Mouse (Mus musculus): ENCODE data around the gene Ralgapa2.

Ralgapa2 gene

DNA sequence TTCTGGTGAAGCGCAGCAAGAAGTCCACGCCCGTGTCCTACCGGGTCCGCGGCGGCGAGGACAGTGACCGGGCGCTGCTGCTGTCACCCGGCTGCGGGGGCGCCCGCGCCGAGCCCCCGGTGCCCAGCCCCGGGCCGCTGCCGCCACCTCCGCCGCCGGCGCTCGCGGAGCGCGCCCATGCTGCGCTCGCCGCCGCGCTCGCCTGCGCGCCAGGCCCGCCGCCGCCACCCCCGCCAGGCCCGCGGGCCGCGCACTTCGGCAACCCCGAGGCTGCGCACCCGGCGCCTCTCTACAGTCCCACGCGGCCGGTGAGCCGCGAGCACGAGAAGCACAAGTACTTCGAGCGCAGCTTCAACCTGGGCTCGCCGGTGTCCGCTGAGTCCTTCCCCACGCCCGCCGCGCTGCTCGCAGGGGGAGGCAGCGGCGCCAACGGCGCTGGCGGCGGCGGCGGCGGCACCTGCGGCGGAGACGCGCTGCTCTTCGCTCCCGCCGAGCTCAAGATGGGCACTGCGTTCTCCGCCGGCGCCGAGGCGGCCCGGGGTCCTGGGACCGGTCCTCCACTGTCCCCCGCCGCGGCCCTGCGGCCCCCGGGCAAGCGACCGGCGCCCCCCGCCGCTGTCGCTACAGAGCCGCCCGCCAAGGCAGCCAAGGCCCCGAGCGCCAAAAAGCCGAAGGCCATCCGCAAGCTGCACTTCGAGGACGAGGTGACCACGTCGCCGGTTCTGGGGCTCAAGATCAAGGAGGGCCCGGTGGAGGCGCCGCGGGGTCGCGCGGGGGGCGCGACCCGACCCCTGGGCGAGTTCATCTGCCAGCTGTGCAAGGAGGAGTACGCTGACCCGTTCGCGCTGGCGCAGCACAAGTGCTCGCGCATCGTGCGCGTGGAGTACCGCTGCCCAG is 289.6 kb downstream of the Ralgapa2 start:
- DNase-seq (ENCODE audit: low spot score in 2 of 2), result no peak

DNA sequence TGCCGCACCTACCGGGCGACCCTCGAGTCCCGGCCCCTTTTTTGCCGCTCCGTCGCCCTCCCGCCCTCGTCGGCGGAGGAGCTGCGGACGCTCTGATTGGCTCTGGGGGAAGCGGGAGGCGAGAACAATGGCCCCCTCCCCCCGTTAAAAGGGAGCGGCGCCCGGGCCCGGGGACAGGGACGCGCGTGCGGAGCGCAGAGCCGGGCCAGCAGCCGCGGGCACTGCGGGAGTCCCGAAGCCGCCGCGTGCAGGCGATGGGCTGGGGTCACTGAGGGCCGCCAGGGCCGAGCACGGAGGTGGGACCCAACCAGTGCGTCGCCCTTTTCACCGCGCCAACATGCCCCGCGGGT is 290.2 kb downstream of the Ralgapa2 start:
- DNase-seq (ENCODE audit: low spot score in 2 of 2), result no peak

DNA sequence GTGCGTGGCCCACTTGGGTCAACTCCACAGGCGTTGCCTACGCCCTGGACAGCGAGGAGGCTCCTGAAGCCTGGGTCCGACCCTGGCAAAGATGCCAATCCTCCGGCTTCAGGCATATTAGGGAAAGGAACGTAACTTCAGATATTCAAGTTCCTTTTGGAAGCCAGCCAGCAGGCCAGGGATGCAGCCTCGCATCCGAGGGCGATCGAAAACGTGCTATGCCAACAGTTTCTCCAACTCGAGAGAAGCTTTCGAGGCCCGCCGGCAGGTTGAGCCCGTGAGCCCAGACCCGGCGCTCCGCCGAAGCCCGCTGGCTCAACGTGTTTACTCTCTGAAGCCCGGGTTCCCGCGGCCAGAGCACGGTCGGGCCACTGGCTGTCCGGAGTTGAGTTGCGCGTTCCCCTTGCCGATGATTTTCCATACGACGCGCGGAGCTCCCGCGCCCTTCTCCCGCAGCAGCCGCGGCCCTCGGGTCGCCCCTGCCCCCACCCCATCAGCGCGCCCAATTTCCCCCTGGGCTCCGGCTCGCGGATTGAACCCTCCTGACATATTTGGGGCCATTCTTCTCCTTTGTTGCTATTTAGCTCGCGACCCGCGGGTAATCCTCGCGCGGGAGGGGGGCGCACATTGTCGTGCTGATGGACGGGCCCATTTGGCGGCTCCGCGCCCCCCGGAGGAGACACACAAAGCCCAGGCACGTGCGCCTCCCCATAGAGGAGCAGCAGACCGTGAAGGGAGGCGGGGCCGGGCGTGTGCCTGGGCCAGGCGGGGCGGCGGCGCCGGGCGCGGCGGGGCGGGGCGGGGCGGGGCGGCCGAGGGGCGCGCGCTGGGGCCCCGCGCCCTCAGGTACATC is 290.8 kb downstream of the Ralgapa2 start, which contains the start of gene Insm1:
Gene Insm1, plus strand, starts transcription at position 846 of the 853 bp plus-strand sequence.
- DNase-seq (ENCODE audit: low spot score in 2 of 2), result peak in 1 of 2 experiments; percentile 68

DNA sequence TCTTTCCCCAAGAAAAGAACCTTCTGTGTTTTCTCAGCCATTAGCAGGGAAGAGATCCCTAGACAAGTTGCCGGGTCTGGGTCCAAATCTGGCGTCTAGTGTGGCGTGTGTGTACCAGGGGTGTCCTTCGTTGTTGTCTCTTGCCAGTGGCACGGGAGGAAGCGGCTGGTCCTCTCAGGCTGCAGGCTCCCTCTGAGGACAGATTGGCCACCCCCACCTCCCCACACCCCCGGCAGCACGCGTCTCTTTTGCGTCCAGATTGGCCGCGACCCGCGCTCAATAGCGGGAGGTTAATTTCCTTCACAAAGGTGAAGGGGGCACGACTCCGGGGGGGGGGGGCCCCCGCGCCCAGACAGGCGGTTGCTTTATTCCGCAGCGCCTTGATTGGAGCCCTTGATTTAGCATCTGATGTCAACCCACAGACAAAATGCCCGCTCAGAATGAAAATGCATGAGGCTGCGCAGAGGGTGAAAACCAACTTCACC is 291.5 kb downstream of the Ralgapa2 start:
- no peak for DNase-seq (ENCODE audit: low spot score in 2 of 2)

DNA sequence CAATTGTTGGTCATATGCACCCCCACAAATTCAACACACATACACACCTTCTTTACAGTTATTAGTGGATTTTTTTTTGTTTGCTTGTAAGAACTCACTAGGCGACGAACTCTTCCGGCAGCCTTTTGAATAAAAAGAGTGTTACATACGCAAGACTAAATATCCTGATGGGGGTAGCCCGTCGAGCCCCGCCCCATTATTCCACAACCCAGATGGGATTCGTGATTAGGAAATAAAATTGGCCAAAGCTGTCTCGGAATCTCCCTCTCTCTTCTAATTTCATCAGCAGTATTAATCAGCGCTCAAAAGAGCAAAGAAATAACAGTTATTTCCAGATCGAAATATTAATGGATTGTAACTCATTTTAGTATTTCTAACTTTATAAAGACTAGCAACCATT is 292.4 kb downstream of the Ralgapa2 start:
- no peak for DNase-seq (ENCODE audit: low spot score in 2 of 2)

DNA sequence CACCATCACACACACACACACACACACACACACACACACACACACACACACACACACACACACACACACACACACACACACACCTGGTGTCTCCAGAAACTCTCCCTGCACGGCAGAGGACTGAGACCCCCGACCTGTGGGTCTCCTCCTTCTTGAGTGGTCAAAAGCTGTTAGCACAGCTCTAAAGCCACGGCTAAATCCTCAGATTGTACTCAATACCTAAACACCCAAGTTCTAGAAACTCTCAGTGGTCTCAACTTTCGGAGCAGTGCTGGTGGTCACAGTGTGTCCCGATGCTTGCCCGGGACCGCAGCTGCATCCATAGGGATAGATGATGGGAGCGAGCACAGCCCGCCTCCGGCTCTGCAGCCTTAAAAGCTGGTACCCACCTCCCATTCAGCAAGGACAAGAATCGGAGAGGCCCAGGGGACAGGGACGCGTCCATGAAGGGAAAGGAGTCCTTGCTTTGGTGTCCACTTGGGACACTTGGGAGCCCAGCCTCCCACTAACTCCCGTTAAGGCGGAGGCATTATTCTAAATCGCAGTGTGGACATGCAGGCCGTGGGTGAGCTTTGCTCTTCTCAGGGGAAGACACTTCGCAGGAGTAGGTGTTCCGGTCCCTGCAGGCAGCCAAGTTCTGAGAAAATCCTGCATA is 293.1 kb downstream of the Ralgapa2 start:
- DNase-seq (ENCODE audit: low spot score in 2 of 2), result no peak

DNA sequence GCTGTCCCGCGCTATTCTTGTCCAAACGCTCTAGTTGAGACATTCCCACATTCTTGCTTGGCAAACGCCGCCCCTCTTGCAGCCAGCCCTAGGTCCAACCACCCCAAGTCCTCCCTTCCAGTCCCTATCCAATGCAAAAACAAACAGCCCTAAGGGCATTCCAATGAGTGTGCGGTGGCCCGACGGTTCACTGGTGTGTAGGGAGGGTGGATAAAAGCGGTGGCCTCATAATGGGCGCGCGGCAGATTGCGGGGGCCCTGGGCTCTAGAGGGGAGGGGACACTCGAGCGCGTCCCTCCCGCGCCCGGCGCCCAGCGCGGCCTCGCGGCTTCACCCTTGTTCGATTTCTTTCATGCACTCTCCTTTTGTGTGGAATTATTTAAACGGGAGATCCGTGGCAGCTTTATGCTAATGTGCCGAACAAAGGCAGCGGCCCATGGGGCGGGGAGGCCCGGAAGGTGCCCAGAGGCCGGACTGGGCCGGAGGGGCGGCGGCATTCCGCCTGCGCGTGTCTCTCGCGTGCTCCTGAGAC is 293.9 kb downstream of the Ralgapa2 start:
- no peak for DNase-seq (ENCODE audit: low spot score in 2 of 2)

DNA sequence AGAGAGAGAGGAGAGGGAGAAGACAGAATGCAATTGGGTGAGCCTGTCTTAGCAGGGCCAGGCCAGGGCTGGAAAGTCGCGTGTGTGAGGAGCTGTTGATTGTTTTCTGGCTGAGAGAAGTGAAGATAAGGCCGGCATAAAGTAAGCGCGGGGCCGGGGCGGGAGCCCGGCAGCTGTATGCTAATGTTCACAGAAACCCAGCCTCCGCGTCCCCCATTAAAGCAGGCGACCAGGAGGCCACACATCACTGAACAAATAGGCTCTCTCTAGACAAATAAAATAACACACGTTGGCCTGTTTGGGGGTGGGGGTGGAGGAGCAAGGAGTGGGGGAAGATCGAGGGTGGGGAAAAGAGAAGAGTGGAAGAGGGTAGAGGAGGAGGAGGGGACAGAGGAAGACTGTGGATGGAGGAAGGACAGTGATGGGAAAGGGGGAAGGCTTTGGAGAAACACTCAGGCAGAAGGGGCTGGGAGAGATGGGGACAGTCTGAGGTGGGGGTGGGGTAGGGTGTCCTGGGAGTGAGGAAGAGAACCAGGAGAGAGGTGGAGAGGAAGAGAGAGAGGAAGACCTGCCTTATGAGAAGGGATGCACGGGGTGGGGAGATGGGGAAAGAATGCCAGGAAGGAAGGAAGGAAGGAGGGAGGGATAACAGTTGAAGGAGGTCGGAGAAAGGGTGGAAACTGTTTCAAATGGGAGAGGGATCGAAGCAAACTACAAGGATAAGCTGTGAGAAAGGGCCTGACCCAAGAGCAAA is 294.7 kb downstream of the Ralgapa2 start:
- DNase-seq (ENCODE audit: low spot score in 2 of 2), result no peak

DNA sequence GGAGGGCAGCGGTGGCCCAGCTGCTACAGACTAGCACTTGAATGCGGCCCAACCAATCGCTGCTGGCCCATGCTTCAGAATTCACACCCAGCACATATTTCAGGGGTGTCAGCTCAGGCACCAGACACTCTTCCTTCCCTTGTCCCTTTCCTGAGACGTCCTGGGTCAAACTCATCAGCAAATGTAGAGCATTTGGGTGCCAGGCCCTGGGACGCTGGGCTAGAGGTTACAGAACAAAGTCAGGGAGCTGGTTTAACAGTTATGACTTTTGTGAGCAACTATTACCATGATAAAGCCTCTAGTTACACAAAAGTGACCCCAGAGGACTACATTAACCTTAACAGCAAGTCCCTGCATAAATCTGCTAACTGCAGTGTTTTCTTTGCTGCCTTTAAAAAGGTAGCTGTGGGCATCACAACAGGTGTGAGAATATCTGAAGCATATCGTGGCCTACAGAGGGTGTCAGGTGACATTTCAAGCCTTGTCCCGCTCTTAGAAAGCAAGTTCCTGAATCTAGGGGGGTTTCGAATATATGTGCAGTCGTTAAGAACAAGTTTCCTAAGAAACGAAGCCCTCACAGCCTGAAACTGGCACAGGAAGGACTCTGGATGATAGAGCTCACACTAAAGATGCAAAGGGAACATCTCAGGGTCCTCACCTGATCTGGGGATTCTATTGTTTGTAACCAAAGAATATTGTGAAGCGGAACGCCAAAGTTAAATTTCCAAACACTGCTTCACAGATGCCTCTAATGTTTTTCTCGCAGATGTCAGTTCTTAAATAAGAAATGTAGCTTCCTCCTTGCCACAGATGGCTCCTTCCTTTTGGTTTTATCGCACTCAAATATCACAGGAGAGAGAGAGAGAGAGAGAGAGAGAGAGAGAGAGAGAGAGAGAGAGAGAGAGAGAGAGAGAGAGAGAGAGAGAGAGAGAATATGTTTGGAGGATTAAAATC is 295.8 kb downstream of the Ralgapa2 start:
- DNase-seq (ENCODE audit: low spot score in 2 of 2), result no peak

DNA sequence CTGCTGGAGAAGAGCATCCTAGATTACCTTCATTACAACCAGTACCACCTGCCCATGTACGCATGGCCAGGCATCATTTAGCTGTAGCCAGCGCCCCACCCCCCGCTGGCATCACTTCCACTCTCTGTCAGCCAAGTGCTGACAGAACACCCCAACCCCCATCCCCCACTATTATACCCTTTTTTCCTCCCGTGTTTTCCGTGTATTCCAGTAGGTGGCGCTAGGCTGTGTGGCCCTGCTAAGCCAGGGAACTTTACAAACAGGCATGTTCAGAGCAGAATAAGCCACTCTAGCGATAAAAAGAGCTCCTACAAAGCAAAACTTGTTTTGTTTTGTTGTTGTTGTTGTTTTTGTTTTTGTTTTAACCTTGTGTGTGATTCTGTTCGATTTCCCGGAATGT is 297.4 kb downstream of the Ralgapa2 start:
- no peak for DNase-seq (ENCODE audit: low spot score in 2 of 2)

DNA sequence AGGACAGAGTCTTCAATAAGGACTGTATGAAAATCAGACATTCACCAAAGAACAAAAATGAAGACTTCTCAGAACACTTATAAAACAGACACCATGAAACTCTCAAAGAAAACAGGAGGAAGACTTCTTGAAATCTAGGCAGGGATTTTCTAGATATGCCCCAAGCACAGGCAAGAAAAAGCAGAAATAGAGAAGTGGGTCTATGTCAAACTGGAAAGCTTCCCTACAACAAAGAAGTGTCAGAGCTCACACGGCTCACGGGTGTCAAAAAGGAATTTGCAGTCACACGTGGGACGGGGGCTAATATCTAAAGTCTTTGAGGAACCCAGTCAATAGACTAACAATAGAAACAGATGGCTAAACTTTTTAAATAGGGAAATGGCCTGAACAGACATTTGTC is 301.2 kb downstream of the Ralgapa2 start:
- no peak for DNase-seq (ENCODE audit: low spot score in 2 of 2)

DNA sequence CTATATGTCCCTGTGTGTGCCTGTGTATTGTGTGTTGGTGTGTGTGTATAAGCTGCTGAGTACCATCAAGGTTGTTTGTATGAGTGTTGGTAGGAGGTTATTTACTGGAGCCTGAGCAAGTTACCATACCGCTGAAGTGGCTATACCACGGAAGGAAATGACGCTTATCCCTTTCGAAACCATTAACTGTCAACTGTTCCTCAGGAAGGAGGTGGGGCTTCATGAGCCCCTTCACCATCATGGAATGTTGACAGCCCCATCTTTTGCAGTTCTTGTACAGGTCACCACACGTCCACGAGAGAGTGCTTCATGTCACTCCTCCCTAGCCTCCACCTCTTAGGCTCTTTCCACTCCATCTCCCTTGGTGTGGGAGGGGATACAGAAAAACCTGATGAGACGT is 314.2 kb downstream of the Ralgapa2 start:
- no peak for DNase-seq (ENCODE audit: low spot score in 2 of 2)

DNA sequence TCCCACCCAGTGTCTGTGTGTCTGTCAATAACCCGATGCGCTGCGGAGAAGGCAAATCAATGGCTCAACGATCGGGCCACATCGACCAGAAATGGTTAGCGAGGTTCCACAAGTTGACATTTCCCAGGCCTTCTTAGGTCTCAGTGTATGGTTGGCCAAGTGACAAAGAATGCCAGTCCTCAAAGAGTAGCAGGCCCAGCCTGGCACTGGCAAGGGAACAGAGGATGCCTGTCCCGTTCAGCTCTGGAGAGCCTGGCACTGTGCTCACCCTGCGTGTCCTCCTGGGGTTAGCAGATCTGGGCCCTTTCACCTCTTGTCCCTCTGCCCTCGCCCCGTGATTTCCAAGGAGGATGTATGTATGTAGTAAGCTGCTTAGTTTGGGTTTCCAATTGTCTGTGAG is 316.0 kb downstream of the Ralgapa2 start:
- DNase-seq (ENCODE audit: low spot score in 2 of 2), result no peak
